In genomic region chr3:152209967-152210634, GRCm38 (mm10) we compare ENCODE assay signal across 7 mouse cellular contexts. TPM values are rescaled to one million over a fixed set of nuclear protein-coding genes. Genes with fewer than 3 reads are reported as not detected.
A peak's percentile ranks its signal among the peaks of the same experiment; 100 is the strongest.
DNase-seq lines count a peak whose midpoint lies in the region; ATAC-seq lines count a peak whose summit lies in the region.

Gene Dnajb4 (minus strand): TSS chr3:152210302.
Gene Fubp1 (plus strand): TSS chr3:152210422.

- peaks cover 22% of the 10 kb centered on the region for H3K4me1 ChIP-seq in intestine, embryonic 16.5 days (ENCODE audit: control insufficient read depth, insufficient read depth, low read length)
- peaks cover 27% of the 10 kb centered on the region for H3K4me1 ChIP-seq in midbrain, embryonic 11.5 days (ENCODE audit: control insufficient read depth, insufficient read depth, low read length)

- WGBS in intestine, embryonic 16.5 days: under 1% methylated on average over 85 of the region's 85 CpGs
- under 1% methylated on average over 83 of the region's 85 CpGs for WGBS in midbrain, embryonic 11.5 days

- H3K9ac ChIP-seq in intestine, embryonic 16.5 days (ENCODE audit: low read depth, low read length): peak within 1 kb of the TSS; percentile 100
- peak within 1 kb of the TSS; percentile 100 for H3K9ac ChIP-seq in midbrain, embryonic 11.5 days (ENCODE audit: low read length)

- no peaks in the 10 kb centered on the region for H3K27me3 ChIP-seq in intestine, embryonic 16.5 days (replicated peaks; ENCODE audit: control insufficient read depth, insufficient read depth, low read length)
- H3K27me3 ChIP-seq in midbrain, embryonic 11.5 days (ENCODE audit: control insufficient read depth, insufficient read depth, low read length): no peaks in the 10 kb centered on the region

- peak within 1 kb of the TSS; percentile 86 for H3K4me2 ChIP-seq in intestine, embryonic 16.5 days (ENCODE audit: low read depth, low read length)
- H3K4me2 ChIP-seq in midbrain, embryonic 11.5 days: peak within 1 kb of the TSS; percentile 89

- peak within 1 kb of the TSS; percentile 97 for H3K4me3 ChIP-seq in intestine, embryonic 16.5 days (ENCODE audit: low read length)
- peak within 1 kb of the TSS; percentile 98 for H3K4me3 ChIP-seq in midbrain, embryonic 11.5 days (ENCODE audit: low read depth, low read length)

- intact Hi-C loops in left cerebral cortex, postnatal 36 days (cut with DNase I): loop anchor here (1.0 to 2.0 kb wide), 2 partner anchors 17 to 99 kb away; no protein-coding TSS in a partner anchor

- H3K9me3 ChIP-seq in intestine, embryonic 16.5 days (ENCODE audit: control insufficient read depth, low read length): no peaks in the 10 kb centered on the region
- H3K9me3 ChIP-seq in midbrain, embryonic 11.5 days (ENCODE audit: control insufficient read depth, low read length): no peaks in the 10 kb centered on the region

- ATAC-seq in intestine, embryonic 16.5 days: peak; percentile 95
- ATAC-seq in midbrain, embryonic 11.5 days (ENCODE audit: low FRiP score): peak; percentile 96

- peak within 1 kb of the TSS; percentile 100 for H3K27ac ChIP-seq in intestine, embryonic 16.5 days (ENCODE audit: low read length)
- peak within 1 kb of the TSS; percentile 99 for H3K27ac ChIP-seq in midbrain, embryonic 11.5 days (ENCODE audit: low read depth, low read length)

- no peaks in the 10 kb centered on the region for H3K36me3 ChIP-seq in intestine, embryonic 16.5 days (ENCODE audit: control insufficient read depth, insufficient read depth, low read length)
- H3K36me3 ChIP-seq in midbrain, embryonic 11.5 days (ENCODE audit: control insufficient read depth, insufficient read depth, low read length): no peaks in the 10 kb centered on the region

- DNase-seq in adrenal gland, adult 2 months: peak; percentile 100
- DNase-seq in embryo, embryonic 11.5 days (ENCODE audit: low read depth, low spot score): peak; percentile 100
- peak; percentile 100 for DNase-seq in gastrocnemius, postnatal 4 days (ENCODE audit: low spot score in 2 of 2)
- DNase-seq in left cerebral cortex, postnatal 36 days (ENCODE audit: low spot score in 2 of 2): peak; percentile 99 to 100
- DNase-seq in midbrain, embryonic 11.5 days (ENCODE audit: low spot score, missing footprints): peak; percentile 99
- DNase-seq in skeletal muscle tissue, adult 2 months (ENCODE audit: low read depth, low spot score): peak; percentile 100

RNA-seq across cellular contexts. Expression of gene Dnajb4, which starts in this region (rescaled TPM):
- total RNA-seq in adrenal gland, adult 2 months (2021): 10 to 100 TPM; 44.1 to 63.9 TPM
- 4.1 and 4.4 TPM in 2 replicates for polyA plus RNA-seq in adrenal gland, adult 2 months (2012; rRNA removed)
- total RNA-seq in gastrocnemius, postnatal 4 days (2021): 10 to 100 TPM; 65.3 to 87.7 TPM
- polyA plus RNA-seq in intestine, embryonic 16.5 days (2015; fragmentation: Nextera tagmentation; extraction: Ambion mirVana): 21.7 and 23.2 TPM in 2 replicates
- total RNA-seq in left cerebral cortex, postnatal 36 days (2021): 10 to 100 TPM; 62.8 to 72.6 TPM
- 26.6 and 29.0 TPM in 2 replicates for polyA plus RNA-seq in midbrain, embryonic 11.5 days (2014; fragmentation: Nextera tagmentation; extraction: Ambion mirVana)

RNA-seq across cellular contexts. Expression of gene Fubp1, which starts in this region (rescaled TPM):
- 100 to 1,000 TPM; 118 to 137 TPM for total RNA-seq in adrenal gland, adult 2 months (2021)
- polyA plus RNA-seq in adrenal gland, adult 2 months (2012; rRNA removed): 71.8 and 97.5 TPM in 2 replicates
- 100 to 1,000 TPM; 105 to 116 TPM for total RNA-seq in gastrocnemius, postnatal 4 days (2021)
- polyA plus RNA-seq in intestine, embryonic 16.5 days (2015; fragmentation: Nextera tagmentation; extraction: Ambion mirVana): 143 and 157 TPM in 2 replicates
- total RNA-seq in left cerebral cortex, postnatal 36 days (2021): 100 to 1,000 TPM in 1 of 2 experiments, 10 to 100 TPM in 1; 88.4 to 149 TPM
- 452 and 457 TPM in 2 replicates for polyA plus RNA-seq in midbrain, embryonic 11.5 days (2014; fragmentation: Nextera tagmentation; extraction: Ambion mirVana)

Comparison
In these comparisons a context has a peak if more than half of its experiments do, and no peak if none do; other contexts are left out.
1. Peak in every context shown above with its lines: DNase-seq, ATAC-seq, H3K4me3 ChIP-seq and H3K27ac ChIP-seq.